Mouse (Mus musculus): ENCODE data around the gene Hist4h4. TPM values are rescaled to one million over a fixed set of nuclear protein-coding genes. Genes with fewer than 3 reads are reported as not detected.
"Not testable (repeated sequence)": the region's sequence is repeated elsewhere in the genome, so short reads cannot be mapped to it uniquely, and the experiment has no call there.

The Hist4h4 gene
- polyA plus RNA-seq, 1 experiment from 2014 or later = 1.1 TPM

GRCm38 (mm10) chr6:136797874-136798693 is 6.1 kb downstream of the Hist4h4 start:
- not testable (repeated sequence) for ATAC-seq

GRCm38 (mm10) chr6:136795850-136796249 is 8.4 kb downstream of the Hist4h4 start:
- Histone ChIP-seq H3K4me3 (replicated peaks) (no peak overlapping the region), H3K36me3 (no peaks in the 10 kb centered on the region), H3K27ac (no peak overlapping the region), H3K27me3 (0 out of 2 replicates have a peak, but pooled peaks cover 2% of the 10 kb centered on the region), H3K9ac (replicated peaks) (no peak overlapping the region), H3K9me3 (no peaks in the 10 kb centered on the region), H3K4me1 (replicated peaks) (peaks cover 8% of the 10 kb centered on the region), H3K4me2 (replicated peaks) (no peak overlapping the region)
- WGBS = 63% methylated on average over 6 of the region's 6 CpGs
- 0 out of 2 replicates have a peak, but pooled peaks have one; percentile 34 for ATAC-seq

More at GRCm38 (mm10) chr6:136797874-136798693, 6.1 kb downstream of the Hist4h4 start:
- H3K4me3 ChIP-seq (replicated peaks); H3K4me2 ChIP-seq (replicated peaks); H3K27me3 ChIP-seq; H3K36me3 ChIP-seq; H3K9ac ChIP-seq (replicated peaks); H3K9me3 ChIP-seq; H3K27ac ChIP-seq: not testable (repeated sequence)
- H3K4me1 ChIP-seq (replicated peaks) = peaks cover 12% of the 10 kb centered on the region
- 86% methylated on average over 3 of the region's 3 CpGs for WGBS

GRCm38 (mm10) chr6:136795110-136795509 is 9.1 kb downstream of the Hist4h4 start:
- H3K4me2 ChIP-seq (replicated peaks) = no peak overlapping the region
- WGBS = 60% methylated on average over 1 of the region's 1 CpGs
- H3K27ac ChIP-seq = no peak overlapping the region
- H3K9ac ChIP-seq (replicated peaks) = no peak overlapping the region
- no peaks in the 10 kb centered on the region for H3K9me3 ChIP-seq
- 0 out of 2 replicates have a peak, but pooled peaks cover 2% of the 10 kb centered on the region for H3K27me3 ChIP-seq
- H3K36me3 ChIP-seq = no peaks in the 10 kb centered on the region
- ATAC-seq = no peak
- H3K4me1 ChIP-seq (replicated peaks) = peaks cover 8% of the 10 kb centered on the region
- no peak overlapping the region for H3K4me3 ChIP-seq (replicated peaks)

DNA sequence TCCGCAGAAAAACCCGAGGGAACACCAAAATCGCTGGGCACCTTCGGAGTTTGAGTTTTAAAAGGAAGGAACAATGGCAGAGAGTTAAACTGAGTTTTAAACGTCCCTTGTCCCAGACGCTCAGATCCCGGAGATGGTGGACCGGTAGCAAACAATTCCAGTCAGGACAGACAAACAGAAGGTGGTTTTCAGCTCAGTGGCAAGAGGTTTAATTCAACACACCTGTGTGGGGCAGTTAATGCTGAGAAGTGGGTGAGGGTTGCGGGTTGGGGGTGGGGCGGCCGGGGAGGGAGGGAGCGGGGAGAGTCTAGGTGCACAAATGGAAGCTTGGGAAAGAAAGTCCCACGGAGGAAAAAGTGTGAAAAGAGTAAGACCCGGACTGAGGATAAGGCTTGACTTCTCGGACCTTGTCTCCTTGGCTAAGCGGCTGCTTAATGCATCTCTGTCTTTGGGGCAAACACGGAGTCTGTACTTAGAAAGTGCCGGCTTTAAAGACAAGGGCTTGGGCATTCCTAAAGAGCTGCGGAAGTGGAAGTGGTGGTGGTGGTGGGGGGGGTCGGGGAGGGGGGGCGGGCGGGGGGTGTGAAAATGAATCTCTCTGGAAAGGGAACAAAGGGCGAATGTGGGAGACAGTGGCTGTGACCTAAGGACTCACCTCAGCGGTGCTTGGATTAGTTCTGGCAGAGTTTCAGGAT is 10.2 kb downstream of the Hist4h4 start:
- Histone ChIP-seq H3K9me3 (no peaks in the 10 kb centered on the region), H3K27me3 (0 out of 2 replicates have a peak, but pooled peaks cover 2% of the 10 kb centered on the region)
- WGBS = 1% methylated on average over 24 of the region's 24 CpGs

GRCm38 (mm10) chr6:136792884-136793758 is 11.1 kb downstream of the Hist4h4 start:
- Histone ChIP-seq H3K9ac (replicated peaks) (no peak overlapping the region), H3K36me3 (no peaks in the 10 kb centered on the region), H3K27me3 (0 out of 2 replicates have a peak, but pooled peaks cover 2% of the 10 kb centered on the region), H3K27ac (no peak overlapping the region), H3K9me3 (no peaks in the 10 kb centered on the region), H3K4me2 (replicated peaks) (peak overlapping the region; percentile 62), H3K4me1 (replicated peaks) (peaks cover 8% of the 10 kb centered on the region), H3K4me3 (replicated peaks) (peak overlapping the region; percentile 37)
- ATAC-seq = 0 out of 2 replicates have a peak, but pooled peaks have one; percentile 49
- WGBS = 30% methylated on average over 16 of the region's 16 CpGs

More for the DNA sequence above, 10.2 kb downstream of the Hist4h4 start:
- ATAC-seq = peak; percentile 57
- peak overlapping the region; percentile 48 for H3K9ac ChIP-seq (replicated peaks)
- H3K4me3 ChIP-seq (replicated peaks) = peak overlapping the region; percentile 37
- peak overlapping the region; percentile 62 for H3K4me2 ChIP-seq (replicated peaks)
- no peak overlapping the region for H3K27ac ChIP-seq
- no peaks in the 10 kb centered on the region for H3K36me3 ChIP-seq
- peaks cover 8% of the 10 kb centered on the region for H3K4me1 ChIP-seq (replicated peaks)

GRCm38 (mm10) chr6:136789391-136789971 is 14.7 kb downstream of the Hist4h4 start:
- H3K27ac ChIP-seq = no peak overlapping the region
- no peaks in the 10 kb centered on the region for H3K36me3 ChIP-seq
- H3K4me1 ChIP-seq (replicated peaks) = peaks cover 8% of the 10 kb centered on the region
- H3K4me2 ChIP-seq (replicated peaks) = no peak overlapping the region
- WGBS = 80% methylated on average over 5 of the region's 5 CpGs
- ATAC-seq = no peak
- 0 out of 2 replicates have a peak, but pooled peaks cover 2% of the 10 kb centered on the region for H3K27me3 ChIP-seq
- H3K9ac ChIP-seq (replicated peaks) = no peak overlapping the region
- H3K4me3 ChIP-seq (replicated peaks) = no peak overlapping the region
- no peaks in the 10 kb centered on the region for H3K9me3 ChIP-seq

DNA sequence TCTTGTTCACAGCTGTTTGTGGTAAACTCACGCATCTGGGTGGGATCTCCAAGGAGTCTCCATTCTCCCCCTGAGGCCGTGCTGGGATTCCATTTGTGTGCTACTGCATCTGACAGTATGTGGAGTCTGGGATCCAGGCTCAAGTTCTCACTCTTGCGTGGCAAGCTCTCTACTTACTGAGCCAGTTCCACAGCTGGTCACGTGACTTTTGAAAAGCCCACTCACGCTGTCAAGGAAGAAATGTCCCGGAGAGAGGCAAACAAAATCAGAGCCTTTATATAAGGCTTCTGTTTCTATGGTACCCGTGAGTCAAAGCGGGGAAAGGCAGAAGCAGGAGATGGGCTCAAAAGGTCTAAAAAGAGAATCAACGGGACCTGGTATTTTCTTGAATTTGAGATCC is 21.5 kb downstream of the Hist4h4 start:
- Histone ChIP-seq H3K36me3 (no peaks in the 10 kb centered on the region), H3K9ac (replicated peaks) (no peak overlapping the region), H3K4me3 (replicated peaks) (no peak overlapping the region), H3K9me3 (no peaks in the 10 kb centered on the region), H3K27me3 (no peaks in the 10 kb centered on the region), H3K4me2 (replicated peaks) (no peak overlapping the region), H3K27ac (no peak overlapping the region), H3K4me1 (replicated peaks) (no peaks in the 10 kb centered on the region)
- WGBS = 80% methylated on average over 9 of the region's 9 CpGs
- ATAC-seq = no peak

GRCm38 (mm10) chr6:136782146-136782545 is 22.1 kb downstream of the Hist4h4 start:
- Histone ChIP-seq H3K4me2 (replicated peaks) (no peak overlapping the region), H3K4me3 (replicated peaks) (no peak overlapping the region), H3K4me1 (replicated peaks) (no peaks in the 10 kb centered on the region), H3K27ac (no peak overlapping the region), H3K27me3 (no peaks in the 10 kb centered on the region), H3K9me3 (no peaks in the 10 kb centered on the region), H3K9ac (replicated peaks) (no peak overlapping the region), H3K36me3 (no peaks in the 10 kb centered on the region)
- ATAC-seq = no peak
- 86% methylated on average over 12 of the region's 12 CpGs for WGBS

DNA sequence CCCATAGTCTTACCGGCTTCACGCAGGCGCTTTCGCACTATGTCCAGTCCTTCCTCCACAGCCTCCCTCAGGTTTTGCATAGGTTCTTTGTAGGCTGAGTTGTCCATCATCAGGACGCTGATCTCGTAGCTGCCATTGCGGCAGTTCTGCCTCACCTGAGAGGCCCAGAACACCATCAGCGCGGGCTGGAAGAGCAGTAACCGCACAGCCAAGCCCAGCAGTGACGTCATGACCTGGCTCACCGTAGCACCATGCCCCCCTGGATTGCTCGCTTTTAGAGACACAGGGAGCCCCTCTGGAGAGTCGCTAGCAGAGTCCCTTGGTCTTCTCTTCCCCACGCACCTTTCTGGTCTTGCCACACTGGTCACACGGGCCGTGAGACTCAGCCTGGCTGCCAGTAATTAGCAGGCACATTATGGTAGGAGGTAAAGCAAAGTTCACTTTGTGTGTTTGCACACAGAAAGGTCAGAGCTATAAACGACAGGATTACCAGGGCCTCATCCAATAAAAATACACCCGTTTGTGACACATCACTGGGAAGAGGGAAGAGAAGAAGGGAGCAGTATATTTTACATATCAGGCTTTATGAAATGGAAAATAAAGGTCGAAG is 22.7 kb downstream of the Hist4h4 start, which contains the start of gene Gucy2c:
TSS of gene Gucy2c (minus strand) at position 389 of the 610 bp plus-strand sequence.
- H3K36me3 ChIP-seq = no peaks in the 10 kb centered on the region
- WGBS = 84% methylated on average over 20 of the region's 20 CpGs
- H3K4me3 ChIP-seq (replicated peaks) = no peak within 1 kb of the TSS
- H3K27ac ChIP-seq = no peak within 1 kb of the TSS
- no peaks in the 10 kb centered on the region for H3K27me3 ChIP-seq
- ATAC-seq = no peak
- H3K9ac ChIP-seq (replicated peaks) = no peak within 1 kb of the TSS
- H3K4me1 ChIP-seq (replicated peaks) = no peaks in the 10 kb centered on the region
- H3K4me2 ChIP-seq (replicated peaks) = no peak within 1 kb of the TSS
- H3K9me3 ChIP-seq = no peaks in the 10 kb centered on the region

- no peak overlapping the region for H3K4me3 ChIP-seq (replicated peaks)
- no peak overlapping the region for H3K4me2 ChIP-seq (replicated peaks)
- H3K4me1 ChIP-seq (replicated peaks) = no peaks in the 10 kb centered on the region
- no peak overlapping the region for H3K27ac ChIP-seq
- no peaks in the 10 kb centered on the region for H3K36me3 ChIP-seq
- no peak for ATAC-seq
- no peaks in the 10 kb centered on the region for H3K9me3 ChIP-seq
- no peaks in the 10 kb centered on the region for H3K27me3 ChIP-seq
- WGBS = 97% methylated on average over 1 of the region's 1 CpGs
- H3K9ac ChIP-seq (replicated peaks) = no peak overlapping the region
Observed at GRCm38 (mm10) chr6:136776392-136776791, 27.8 kb downstream of the Hist4h4 start.

- Histone ChIP-seq H3K36me3 (no peaks in the 10 kb centered on the region), H3K9ac (replicated peaks) (no peak overlapping the region), H3K4me2 (replicated peaks) (no peak overlapping the region), H3K9me3 (no peaks in the 10 kb centered on the region), H3K4me3 (replicated peaks) (no peak overlapping the region), H3K27ac (no peak overlapping the region), H3K27me3 (no peaks in the 10 kb centered on the region), H3K4me1 (replicated peaks) (no peaks in the 10 kb centered on the region)
- WGBS = 89% methylated on average over 7 of the region's 7 CpGs
- ATAC-seq = no peak
Observed at GRCm38 (mm10) chr6:136769859-136770258, 34.4 kb downstream of the Hist4h4 start.

All from midbrain, embryonic 13.5 days (tissue).